Mouse (Mus musculus) liver, embryonic 12.5 days (tissue): ENCODE data around the gene Abhd10. TPM values are rescaled to one million over a fixed set of nuclear protein-coding genes. Genes with fewer than 3 reads are reported as not detected.

Source experiments
- ATAC-seq: fragments of 200-750 bp; cut with Nextera tagmentation; 2 replicates; pipeline ENCODE4 v1.8.0; 2017; ENCODE audit warnings: moderate number of reproducible peaks, mild to moderate bottlenecking, moderate library complexity
- H3K27ac ChIP-seq: fragments of 300-500 bp; sonication (generic); 2 replicates; pipeline ENCODE4 v1.5.1; 2016; ENCODE audit warnings: mild to moderate bottlenecking
- H3K27me3 ChIP-seq: fragments of 300-500 bp; sonication (generic); replicated peaks from 2 replicates; pipeline ENCODE4 v1.6.1; 2016; ENCODE audit warnings: mild to moderate bottlenecking, moderate library complexity
- H3K36me3 ChIP-seq: fragments of 300-500 bp; sonication (generic); 2 replicates; pipeline ENCODE4 v1.6.1; 2016; ENCODE audit warnings: mild to moderate bottlenecking, moderate library complexity
- H3K4me1 ChIP-seq: fragments of 300-500 bp; sonication (generic); 2 replicates; pipeline ENCODE4 v1.6.1; 2016
- H3K4me2 ChIP-seq: fragments of 300-500 bp; sonication (generic); 2 replicates; pipeline ENCODE4 v1.6.1; 2016; ENCODE audit warnings: mild to moderate bottlenecking, moderate library complexity
- H3K4me3 ChIP-seq: fragments of 300-500 bp; sonication (generic); 2 replicates; pipeline ENCODE4 v1.5.1; 2016; ENCODE audit warnings: mild to moderate bottlenecking, moderate library complexity
- H3K9ac ChIP-seq: fragments of 300-500 bp; sonication (generic); 2 replicates; pipeline ENCODE4 v1.6.1; 2016; ENCODE audit warnings: mild to moderate bottlenecking, moderate library complexity
- H3K9me3 ChIP-seq: fragments of 300-500 bp; sonication (generic); replicated peaks from 2 replicates; pipeline ENCODE4 v1.6.1; 2016; ENCODE audit warnings: mild to moderate bottlenecking, moderate library complexity
- WGBS: fragments of 180-500 bp; shearing (Covaris S2); methylation state at CpG from one replicate; pipeline ENCODE4 v1.1.7; 2016; ENCODE audit not compliant: insufficient replicate concordance; 5-methylcytosine and 5-hydroxymethylcytosine counted together
- polyA plus RNA-seq: library from polyadenylated mRNA; unstranded; fragments of >200 nt; fragmentation: Nextera tagmentation; extraction: Ambion mirVana; gene quantifications from 2 replicates; pipeline ENCODE4 v1.2.1, GENCODE M21; 2016

Abhd10 gene
- polyA plus RNA-seq, 1 experiment from 2014 or later = 24.3 TPM

DNA sequence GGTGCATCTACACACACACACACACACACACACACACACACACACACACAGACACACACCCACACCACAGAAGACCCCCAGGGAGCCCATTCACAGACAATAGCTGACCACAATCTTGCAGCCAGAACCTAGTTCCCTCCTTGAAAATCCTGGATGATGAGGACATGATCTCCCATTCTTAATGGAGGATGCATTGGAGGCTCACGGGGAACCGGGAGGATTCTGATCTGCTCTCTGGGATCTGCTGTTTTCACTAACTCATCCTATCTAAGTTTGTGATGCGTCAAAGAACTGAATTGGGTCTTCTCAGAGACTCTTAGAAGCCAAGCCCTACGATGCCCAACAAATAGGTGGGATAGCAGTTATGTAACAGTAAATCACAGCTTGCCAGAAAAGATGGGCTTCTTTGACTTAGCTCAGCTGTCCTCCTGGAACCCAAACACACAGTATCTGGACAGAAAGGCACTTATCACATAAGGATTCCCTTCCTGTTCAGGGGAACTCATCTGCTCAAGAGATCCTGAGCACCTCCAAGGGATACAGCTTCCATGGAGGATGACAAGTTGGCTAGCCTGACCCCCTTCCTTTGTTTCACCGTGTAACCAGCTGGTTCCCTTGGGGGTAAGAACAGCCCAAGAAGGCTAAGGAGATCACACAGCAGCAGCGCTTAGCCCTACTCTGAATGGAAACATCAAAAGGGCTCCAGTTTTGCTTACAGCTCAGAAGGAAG lies 19.4 kb downstream of the Abhd10 start:
- no peak overlapping the region for H3K9ac ChIP-seq
- no peaks in the 10 kb centered on the region for H3K4me1 ChIP-seq
- H3K4me2 ChIP-seq = peak overlapping the region; percentile 69; the same call in 1 of the 2 replicates
- no peak for ATAC-seq
- H3K27ac ChIP-seq = no peak overlapping the region
- H3K36me3 ChIP-seq = peaks cover 4% of the 10 kb centered on the region
- H3K27me3 ChIP-seq = peaks cover 31% of the 10 kb centered on the region
- no peaks in the 10 kb centered on the region for H3K9me3 ChIP-seq
- 67% methylated on average over 6 of the region's 6 CpGs for WGBS
- no peak overlapping the region for H3K4me3 ChIP-seq

DNA sequence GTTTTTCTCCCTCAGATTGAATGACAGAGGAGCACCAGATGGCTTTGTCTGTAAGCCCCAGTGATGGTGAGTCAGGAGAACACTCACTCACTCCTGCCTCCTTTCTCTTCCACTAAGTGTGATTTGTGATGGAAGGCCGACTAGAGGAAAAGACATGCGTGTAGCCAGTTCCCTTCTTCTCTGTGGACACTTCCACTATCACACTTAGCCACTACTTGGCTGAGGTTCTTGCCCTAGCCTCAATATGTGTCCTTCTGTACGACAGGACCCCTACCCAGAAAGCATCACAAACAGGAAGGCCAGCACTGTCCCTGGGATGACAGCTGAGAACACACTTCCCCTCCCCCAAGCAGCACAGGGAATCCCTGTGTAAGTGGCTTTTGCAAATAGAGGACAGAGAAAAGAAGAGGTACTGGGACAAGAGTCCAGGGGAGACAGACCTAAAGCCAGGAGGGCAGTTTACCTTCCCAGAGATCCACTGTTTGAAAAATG lies 20.2 kb downstream of the Abhd10 start:
- Histone ChIP-seq H3K4me2 (no peak overlapping the region), H3K27ac (no peak overlapping the region), H3K36me3 (no peaks in the 10 kb centered on the region), H3K4me3 (no peak overlapping the region), H3K4me1 (no peaks in the 10 kb centered on the region), H3K9me3 (no peaks in the 10 kb centered on the region), H3K27me3 (peaks cover 31% of the 10 kb centered on the region), H3K9ac (no peak overlapping the region)
- ATAC-seq = no peak
- 55% methylated on average over 3 of the region's 3 CpGs for WGBS

DNA sequence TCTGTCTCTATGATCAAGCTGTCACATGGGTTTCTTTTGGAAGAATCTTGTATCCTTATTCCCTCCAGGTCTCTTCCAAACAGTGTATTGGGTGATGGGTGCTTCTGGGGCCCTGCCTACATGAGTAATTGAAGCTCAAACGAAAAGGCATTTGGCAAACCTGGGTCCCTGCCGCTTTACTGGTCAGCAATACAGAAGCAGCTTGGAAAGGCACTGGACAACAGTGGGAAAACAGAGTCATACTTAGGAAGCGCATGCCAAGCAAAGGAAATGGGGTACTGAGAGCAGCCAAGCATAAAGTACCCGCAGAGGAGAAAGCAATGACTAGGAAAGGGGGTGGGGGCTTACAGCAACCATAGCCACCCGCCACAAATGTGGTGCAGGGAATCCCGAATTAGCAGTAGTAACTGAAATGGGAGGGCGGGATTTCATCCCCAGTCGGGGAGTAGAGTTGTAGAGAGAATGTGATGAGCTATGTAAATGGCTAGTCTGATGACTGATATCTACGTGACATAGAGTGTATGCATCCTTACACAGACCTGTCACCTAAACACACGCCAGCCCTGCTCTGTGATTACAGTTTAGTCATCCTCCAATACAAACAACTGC lies 22.6 kb downstream of the Abhd10 start:
- WGBS = 63% methylated on average over 10 of the region's 10 CpGs
- Histone ChIP-seq H3K9me3 (no peaks in the 10 kb centered on the region), H3K27ac (no peak overlapping the region), H3K4me1 (no peaks in the 10 kb centered on the region), H3K36me3 (no peaks in the 10 kb centered on the region), H3K9ac (no peak overlapping the region), H3K27me3 (peaks cover 28% of the 10 kb centered on the region), H3K4me2 (no peak overlapping the region), H3K4me3 (no peak overlapping the region)
- no peak for ATAC-seq

DNA sequence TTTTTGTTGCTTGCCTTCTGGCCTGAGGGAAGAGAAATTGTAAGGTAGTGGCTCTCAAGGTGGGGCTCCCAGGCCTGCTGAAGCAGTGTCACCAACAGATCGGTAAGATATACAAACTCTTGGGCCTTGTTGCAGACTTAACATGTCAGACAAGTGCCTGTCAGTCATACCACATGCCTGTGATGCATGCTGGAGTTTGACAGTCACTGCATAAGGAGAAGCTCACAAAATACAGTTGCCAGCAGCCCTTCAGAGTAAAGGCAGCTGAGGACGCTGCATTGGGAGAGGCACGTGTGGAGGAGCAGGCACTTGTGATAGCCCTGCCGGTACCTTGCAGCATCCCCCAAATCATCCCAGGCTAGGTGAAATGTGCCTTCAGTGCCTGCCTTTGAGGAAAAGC lies 24.5 kb downstream of the Abhd10 start:
- Histone ChIP-seq H3K9me3 (no peaks in the 10 kb centered on the region), H3K4me1 (no peaks in the 10 kb centered on the region), H3K4me3 (no peak overlapping the region), H3K36me3 (no peaks in the 10 kb centered on the region), H3K9ac (no peak overlapping the region), H3K27me3 (peaks cover 10% of the 10 kb centered on the region), H3K27ac (no peak overlapping the region), H3K4me2 (no peak overlapping the region)
- ATAC-seq = no peak
- WGBS = 82% methylated on average over 4 of the region's 4 CpGs

DNA sequence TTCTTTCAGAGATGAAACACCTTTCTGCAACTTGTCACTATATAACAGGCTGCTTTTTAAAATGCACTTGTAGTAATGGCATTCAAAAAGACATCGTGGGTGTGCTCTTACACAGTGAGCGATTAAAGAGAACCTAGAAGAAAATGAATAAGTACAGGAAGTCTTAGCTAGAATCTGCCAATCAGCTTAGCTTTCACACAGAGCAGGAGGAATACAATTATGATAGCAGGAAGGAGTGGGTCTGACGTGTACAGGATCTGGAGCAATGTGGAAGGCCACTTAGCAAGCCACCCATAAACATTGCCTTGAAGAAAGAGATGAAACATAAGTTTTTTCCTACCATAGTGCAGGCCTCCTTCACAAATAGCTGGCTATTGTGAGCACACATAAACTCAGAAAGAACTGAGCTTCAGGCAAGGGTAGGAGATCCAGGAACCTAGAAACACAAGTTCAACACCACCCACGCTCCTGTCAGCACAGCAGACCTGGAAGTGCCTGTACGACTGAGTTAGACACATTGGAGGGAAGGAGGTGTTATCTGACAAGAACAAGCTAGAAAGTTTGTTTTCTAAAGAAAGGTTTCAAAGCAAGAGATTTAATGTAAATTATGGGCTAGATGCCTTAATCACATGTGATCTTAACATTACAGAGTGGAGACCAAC lies 28.1 kb downstream of the Abhd10 start:
- no peak for ATAC-seq
- 59% methylated on average over 5 of the region's 5 CpGs for WGBS

DNA sequence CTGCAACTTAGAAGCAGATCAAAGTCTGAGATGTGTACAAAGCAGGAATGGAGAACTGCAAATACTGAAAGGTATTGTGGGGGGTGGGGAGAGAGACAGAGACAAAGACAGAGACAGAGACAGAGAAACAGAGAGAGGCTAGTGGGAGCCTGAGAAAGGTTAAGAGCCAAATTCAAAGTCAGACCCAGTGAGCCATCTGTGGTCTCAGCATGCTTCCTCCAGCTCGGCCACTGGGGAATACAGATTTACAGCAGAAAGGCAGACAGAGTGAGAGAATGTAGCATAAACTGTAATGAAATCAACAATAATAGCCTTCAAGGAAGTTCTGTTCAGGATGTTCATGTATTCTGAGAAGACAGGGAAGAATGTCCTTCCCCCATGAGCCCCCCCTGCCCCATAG lies 28.9 kb downstream of the Abhd10 start:
- no peak for ATAC-seq
- Histone ChIP-seq H3K4me1 (no peaks in the 10 kb centered on the region), H3K27me3 (no peaks in the 10 kb centered on the region), H3K4me3 (no peak overlapping the region), H3K27ac (no peak overlapping the region), H3K36me3 (no peaks in the 10 kb centered on the region), H3K9me3 (no peaks in the 10 kb centered on the region), H3K9ac (no peak overlapping the region), H3K4me2 (no peak overlapping the region)
- 39% methylated on average over 1 of the region's 1 CpGs for WGBS

More for the DNA sequence above, 28.1 kb downstream of the Abhd10 start:
- no peaks in the 10 kb centered on the region for H3K36me3 ChIP-seq
- no peaks in the 10 kb centered on the region for H3K4me1 ChIP-seq
- H3K4me2 ChIP-seq = no peak overlapping the region
- no peak overlapping the region for H3K9ac ChIP-seq
- H3K27me3 ChIP-seq = no peaks in the 10 kb centered on the region
- H3K9me3 ChIP-seq = no peaks in the 10 kb centered on the region
- no peak overlapping the region for H3K27ac ChIP-seq
- H3K4me3 ChIP-seq = no peak overlapping the region

DNA sequence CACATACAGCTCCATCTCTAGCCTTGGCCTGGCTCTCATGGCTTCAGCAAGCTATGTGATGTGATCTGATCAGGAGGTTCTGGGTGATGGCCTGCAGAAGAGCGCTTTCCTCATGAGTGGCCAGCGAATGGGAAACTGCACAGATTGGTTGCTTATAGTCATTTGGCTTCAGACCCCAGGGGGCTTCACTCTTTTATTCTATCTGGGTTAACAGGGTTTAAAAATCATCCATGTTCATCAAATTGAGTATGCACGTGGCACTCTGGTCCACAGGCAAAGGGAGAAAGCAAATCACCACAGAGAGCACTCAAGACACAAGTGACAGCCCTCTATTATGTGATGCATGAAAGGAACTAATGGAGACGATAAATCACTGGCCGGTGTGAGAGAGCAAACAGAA lies 29.5 kb downstream of the Abhd10 start:
- Histone ChIP-seq H3K9ac (no peak overlapping the region), H3K9me3 (no peaks in the 10 kb centered on the region), H3K4me1 (no peaks in the 10 kb centered on the region), H3K4me2 (no peak overlapping the region), H3K36me3 (no peaks in the 10 kb centered on the region), H3K4me3 (no peak overlapping the region), H3K27ac (no peak overlapping the region), H3K27me3 (no peaks in the 10 kb centered on the region)
- 65% methylated on average over 5 of the region's 5 CpGs for WGBS
- no peak for ATAC-seq

DNA sequence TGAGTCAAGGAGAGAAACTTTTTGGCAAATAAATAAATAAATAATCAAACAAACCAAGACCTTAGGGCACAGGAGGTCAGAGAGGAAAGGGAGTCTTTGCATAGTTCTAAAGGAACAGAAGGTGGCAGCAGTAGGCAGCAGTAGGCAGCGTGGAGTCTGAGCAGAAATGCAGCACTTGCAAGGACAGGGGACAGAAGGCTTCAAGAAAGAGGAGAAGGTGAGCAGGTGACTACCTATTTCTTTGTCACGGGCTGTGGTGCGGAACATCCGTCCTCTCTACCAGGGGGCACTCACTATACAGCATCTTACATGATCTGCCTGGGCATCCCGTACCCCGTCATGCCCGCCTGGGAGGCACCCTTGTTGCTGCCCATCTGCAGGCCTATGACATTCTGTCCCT lies 31.5 kb downstream of the Abhd10 start:
- Histone ChIP-seq H3K36me3 (no peaks in the 10 kb centered on the region), H3K27me3 (no peaks in the 10 kb centered on the region), H3K9me3 (no peaks in the 10 kb centered on the region), H3K4me1 (no peaks in the 10 kb centered on the region), H3K27ac (no peak overlapping the region), H3K4me3 (no peak overlapping the region), H3K4me2 (no peak overlapping the region), H3K9ac (no peak overlapping the region)
- WGBS = 61% methylated on average over 7 of the region's 7 CpGs
- ATAC-seq = no peak; the same call in 1 of the 2 replicates

DNA sequence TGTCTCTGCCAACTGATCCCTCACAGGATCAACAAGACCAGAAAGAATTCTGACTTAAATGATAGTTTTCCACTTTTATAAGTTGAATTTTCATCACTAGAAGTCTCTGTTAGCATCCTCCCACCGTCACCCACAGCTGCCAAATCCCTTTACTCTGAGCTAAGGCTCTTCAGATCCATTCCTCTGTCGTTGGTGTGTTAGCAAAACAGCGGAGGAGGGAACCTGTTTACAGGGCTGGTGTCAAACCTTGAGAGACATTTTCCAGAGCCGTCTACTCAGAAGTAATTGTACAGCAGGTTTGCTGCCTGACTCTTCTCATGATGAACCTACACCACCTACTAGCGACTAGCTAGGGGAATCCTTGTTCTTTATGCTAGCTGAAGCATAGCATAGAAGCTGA lies 43.5 kb downstream of the Abhd10 start:
- Histone ChIP-seq H3K4me3 (no peak overlapping the region), H3K4me1 (no peaks in the 10 kb centered on the region), H3K4me2 (no peak overlapping the region), H3K36me3 (no peaks in the 10 kb centered on the region), H3K27me3 (no peaks in the 10 kb centered on the region), H3K9ac (no peak overlapping the region), H3K9me3 (no peaks in the 10 kb centered on the region), H3K27ac (no peak overlapping the region)
- 54% methylated on average over 5 of the region's 5 CpGs for WGBS
- ATAC-seq = no peak

DNA sequence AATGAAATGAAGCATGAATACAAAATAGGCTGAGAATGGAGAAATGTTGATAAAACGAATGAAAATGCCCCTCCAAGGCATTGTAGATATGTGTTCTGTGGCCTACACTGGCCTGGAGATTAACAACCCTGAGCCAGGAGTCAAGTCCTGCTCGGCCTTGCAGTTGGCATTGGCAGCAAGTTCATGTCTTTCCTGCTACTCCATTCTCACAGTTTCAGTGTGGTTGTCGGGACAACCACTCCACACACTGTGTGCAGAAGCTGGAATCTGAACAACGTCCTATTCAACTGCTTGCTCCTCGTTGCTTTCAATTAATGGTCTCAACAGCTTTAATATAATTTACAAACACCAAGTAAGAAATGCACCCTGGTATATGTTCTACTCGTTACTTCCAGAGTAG lies 44.8 kb downstream of the Abhd10 start:
- Histone ChIP-seq H3K4me2 (no peak overlapping the region), H3K9me3 (no peaks in the 10 kb centered on the region), H3K9ac (no peak overlapping the region), H3K27ac (no peak overlapping the region), H3K4me3 (no peak overlapping the region), H3K27me3 (no peaks in the 10 kb centered on the region), H3K4me1 (no peaks in the 10 kb centered on the region), H3K36me3 (no peaks in the 10 kb centered on the region)
- WGBS = 68% methylated on average over 6 of the region's 6 CpGs
- ATAC-seq = no peak

DNA sequence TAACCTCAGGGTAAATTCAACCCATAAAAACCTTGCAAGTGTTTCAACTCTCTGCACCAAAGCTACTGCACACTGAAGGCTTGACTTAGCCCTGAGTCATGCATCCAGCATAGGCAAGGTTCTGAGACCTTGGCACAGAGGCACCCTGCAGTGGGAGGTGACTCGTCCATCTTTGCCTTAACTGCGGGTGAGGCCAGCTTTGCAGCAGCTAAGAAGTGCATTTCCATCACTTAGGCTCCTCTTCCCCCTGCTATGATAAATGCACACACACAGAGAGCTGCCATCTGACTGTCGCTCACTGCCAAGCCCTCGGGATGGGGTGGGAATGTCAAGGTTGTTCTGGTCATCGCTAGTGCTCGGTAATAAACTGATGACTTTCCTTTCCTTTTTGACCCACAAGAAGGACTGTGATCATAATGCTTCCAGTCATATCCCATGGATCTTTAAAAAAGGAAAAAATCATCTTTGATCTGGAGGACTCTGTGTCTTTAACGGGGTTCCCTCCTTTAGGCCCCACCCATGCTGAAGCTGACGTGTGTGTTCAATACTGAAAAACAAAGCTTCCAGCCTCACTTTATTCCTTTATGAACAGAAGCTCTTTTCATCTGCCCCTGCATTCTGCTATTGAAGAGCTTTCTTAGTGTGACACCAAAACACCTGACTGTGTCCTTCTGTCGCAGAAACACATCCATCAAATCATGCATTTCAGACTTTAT lies 47.2 kb downstream of the Abhd10 start:
- Histone ChIP-seq H3K9ac (no peak overlapping the region), H3K4me2 (no peak overlapping the region), H3K4me3 (no peak overlapping the region), H3K9me3 (no peaks in the 10 kb centered on the region), H3K27ac (no peak overlapping the region), H3K27me3 (no peaks in the 10 kb centered on the region), H3K4me1 (no peaks in the 10 kb centered on the region), H3K36me3 (no peaks in the 10 kb centered on the region)
- 64% methylated on average over 9 of the region's 9 CpGs for WGBS
- no peak for ATAC-seq

DNA sequence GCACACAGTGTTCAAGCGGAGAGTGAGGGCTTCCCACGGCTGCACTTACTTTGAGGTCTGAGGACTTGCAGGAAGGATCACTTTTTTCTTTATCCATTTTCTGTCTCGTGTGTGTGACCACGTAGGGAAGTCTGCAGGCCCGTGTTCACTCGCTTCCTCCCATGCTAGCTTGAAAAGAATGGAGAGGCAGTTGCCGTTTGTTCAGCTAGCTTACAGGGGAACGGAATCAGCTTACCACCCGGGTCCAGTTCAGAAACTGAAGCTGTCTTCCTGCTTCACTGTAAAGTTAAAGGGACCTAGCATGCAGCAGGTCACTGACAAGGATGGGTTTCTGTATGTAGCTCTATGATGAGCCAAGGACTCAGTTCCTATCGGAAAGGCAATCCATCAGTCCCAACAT lies 49.2 kb downstream of the Abhd10 start, which contains the start of gene Tmprss7:
Gene Tmprss7, minus strand, starts transcription at position 101 of the 400 bp plus-strand sequence.
- WGBS = 53% methylated on average over 10 of the region's 10 CpGs
- Histone ChIP-seq H3K36me3 (no peaks in the 10 kb centered on the region), H3K4me3 (no peak within 1 kb of the TSS), H3K4me1 (no peaks in the 10 kb centered on the region), H3K27me3 (no peaks in the 10 kb centered on the region), H3K4me2 (no peak within 1 kb of the TSS), H3K9me3 (no peaks in the 10 kb centered on the region), H3K27ac (no peak within 1 kb of the TSS), H3K9ac (no peak within 1 kb of the TSS)
- ATAC-seq = no peak
